Mouse (Mus musculus): Measurements from ENCODE around the gene Kif4.

GRCm38 (mm10) chrX:100618488-100618887 is 7.0 kb upstream of the Kif4 start:
- TF ChIP-seq POLR2A (IDR thresholded peaks at IDR 0.05; ENCODE audit: extremely low read depth, insufficient read depth, low read length): no peak
- no peak for TF ChIP-seq CTCF (IDR thresholded peaks at IDR 0.05; ENCODE audit: low read depth, low read length)
